Mouse (Mus musculus): ENCODE measurements around the gene Dctpp1.

GRCm38 (mm10) chr7:127297586-127298193 lies 37.2 kb upstream of the Dctpp1 start:
- TF ChIP-seq GATA1 (IDR thresholded peaks at IDR 0.05; ENCODE audit: borderline replicate concordance, low read length) (no peak), FLI1 (IDR thresholded peaks at IDR 0.05; ENCODE audit: low read length) (no peak)

Measured in megakaryocyte, embryonic 14.5 days (primary cell).